Mouse (Mus musculus) urinary bladder, postnatal 25 days (tissue): Measurements from ENCODE around the gene Ehmt2.

Source experiments
- DNase-seq: peaks from one replicate; pipeline ENCODE4 v3.0.0; 2022; ENCODE audit warnings: low spot score

Ehmt2 gene

GRCm38 (mm10) chr17:34898160-34898586 is at the start of gene Ehmt2, which contains the start of gene C2:
Gene Ehmt2, plus strand, starts transcription at chr17:34898469.
Gene C2, minus strand, starts transcription at chr17:34898265.
- peak; percentile 76 for DNase-seq

GRCm38 (mm10) chr17:34849722-34850516 is 48.4 kb upstream of the Ehmt2 start, which contains the start of the genes Skiv2l and Nelfe:
Gene Skiv2l, minus strand, starts transcription at chr17:34850210.
Gene Nelfe, plus strand, starts transcription at chr17:34850391.
- DNase-seq: peak; percentile 97

GRCm38 (mm10) chr17:34850517-34851125 is 47.6 kb upstream of the Ehmt2 start:
- DNase-seq: no peak

GRCm38 (mm10) chr17:34853511-34853910 is 44.8 kb upstream of the Ehmt2 start:
- DNase-seq: no peak

- DNase-seq: no peak
Measured at GRCm38 (mm10) chr17:34854761-34855160, 43.5 kb upstream of the Ehmt2 start.

- peak; percentile 52 for DNase-seq
Measured at GRCm38 (mm10) chr17:34855825-34856224, 42.4 kb upstream of the Ehmt2 start.

GRCm38 (mm10) chr17:34858670-34859069 is 39.6 kb upstream of the Ehmt2 start:
- DNase-seq: no peak

GRCm38 (mm10) chr17:34860514-34860913 is 37.8 kb upstream of the Ehmt2 start:
- no peak for DNase-seq

GRCm38 (mm10) chr17:34861704-34862415 is 36.4 kb upstream of the Ehmt2 start:
- peak; percentile 17 for DNase-seq

- DNase-seq: no peak
Measured at GRCm38 (mm10) chr17:34862416-34863081, 35.7 kb upstream of the Ehmt2 start, which contains the start of gene Cfb. Gene Cfb, minus strand, starts transcription at chr17:34862518.

GRCm38 (mm10) chr17:34865981-34866380 is 32.3 kb upstream of the Ehmt2 start:
- no peak for DNase-seq

- DNase-seq: no peak
Measured at GRCm38 (mm10) chr17:34874321-34874720, 23.9 kb upstream of the Ehmt2 start.

GRCm38 (mm10) chr17:34879336-34879879 is 18.9 kb upstream of the Ehmt2 start, which contains the start of gene Zbtb12:
Gene Zbtb12, plus strand, starts transcription at chr17:34879483.
- DNase-seq: no peak

- no peak for DNase-seq
Measured at GRCm38 (mm10) chr17:34881166-34881565, 17.1 kb upstream of the Ehmt2 start.

GRCm38 (mm10) chr17:34881683-34882310 is 16.5 kb upstream of the Ehmt2 start, which contains the start of gene Gm20547:
Gene Gm20547, minus strand, starts transcription at chr17:34882042.
- DNase-seq: no peak

GRCm38 (mm10) chr17:34883332-34883731 is 14.9 kb upstream of the Ehmt2 start:
- no peak for DNase-seq

GRCm38 (mm10) chr17:34884704-34885103 is 13.6 kb upstream of the Ehmt2 start:
- no peak for DNase-seq

- no peak for DNase-seq
Measured at GRCm38 (mm10) chr17:34885615-34886014, 12.7 kb upstream of the Ehmt2 start.

- DNase-seq: no peak
Measured at GRCm38 (mm10) chr17:34887942-34888341, 10.3 kb upstream of the Ehmt2 start.

- no peak for DNase-seq
Measured at GRCm38 (mm10) chr17:34890074-34890743, 8.1 kb upstream of the Ehmt2 start.
